Mouse (Mus musculus) Muller cell, postnatal 12 days (primary cell): ENCODE data around the gene Ptpn11.
"Not testable (repeated sequence)": the region's sequence is repeated elsewhere in the genome, so short reads cannot be mapped to it uniquely, and the experiment has no call there.

Source experiments
- DNase-seq: peaks from one replicate; pipeline ENCODE4 v3.0.0-alpha.2; 2015; ENCODE audit errors: inconsistent ontology term

Ptpn11 gene

GRCm38 (mm10) chr5:121215380-121216125 lies 24.4 kb upstream of the Ptpn11 start:
- peak; percentile 62 for DNase-seq

GRCm38 (mm10) chr5:121214707-121215106 lies 23.5 kb upstream of the Ptpn11 start:
- DNase-seq = no peak

DNA sequence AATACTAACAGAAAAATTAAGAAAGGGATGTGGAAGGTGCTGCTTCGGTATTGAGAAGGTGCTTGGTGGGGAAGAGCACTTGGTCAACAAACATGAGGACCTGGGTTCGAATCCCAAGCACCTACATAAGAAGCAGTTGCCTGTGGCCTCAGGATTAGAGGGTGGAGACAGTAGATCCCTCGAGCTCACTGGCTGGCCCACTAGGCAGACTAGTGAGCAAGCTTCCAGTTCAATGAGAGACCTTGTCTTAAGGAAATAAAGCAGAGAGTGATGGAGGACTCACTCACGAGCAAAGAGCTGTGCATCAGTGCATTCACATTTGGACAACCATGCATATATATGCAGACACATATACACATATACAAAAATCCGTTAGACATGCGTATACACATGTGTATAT lies 20.9 kb upstream of the Ptpn11 start:
- no peak for DNase-seq

- no peak for DNase-seq
Measured at GRCm38 (mm10) chr5:121210601-121210924, 19.4 kb upstream of the Ptpn11 start.

DNA sequence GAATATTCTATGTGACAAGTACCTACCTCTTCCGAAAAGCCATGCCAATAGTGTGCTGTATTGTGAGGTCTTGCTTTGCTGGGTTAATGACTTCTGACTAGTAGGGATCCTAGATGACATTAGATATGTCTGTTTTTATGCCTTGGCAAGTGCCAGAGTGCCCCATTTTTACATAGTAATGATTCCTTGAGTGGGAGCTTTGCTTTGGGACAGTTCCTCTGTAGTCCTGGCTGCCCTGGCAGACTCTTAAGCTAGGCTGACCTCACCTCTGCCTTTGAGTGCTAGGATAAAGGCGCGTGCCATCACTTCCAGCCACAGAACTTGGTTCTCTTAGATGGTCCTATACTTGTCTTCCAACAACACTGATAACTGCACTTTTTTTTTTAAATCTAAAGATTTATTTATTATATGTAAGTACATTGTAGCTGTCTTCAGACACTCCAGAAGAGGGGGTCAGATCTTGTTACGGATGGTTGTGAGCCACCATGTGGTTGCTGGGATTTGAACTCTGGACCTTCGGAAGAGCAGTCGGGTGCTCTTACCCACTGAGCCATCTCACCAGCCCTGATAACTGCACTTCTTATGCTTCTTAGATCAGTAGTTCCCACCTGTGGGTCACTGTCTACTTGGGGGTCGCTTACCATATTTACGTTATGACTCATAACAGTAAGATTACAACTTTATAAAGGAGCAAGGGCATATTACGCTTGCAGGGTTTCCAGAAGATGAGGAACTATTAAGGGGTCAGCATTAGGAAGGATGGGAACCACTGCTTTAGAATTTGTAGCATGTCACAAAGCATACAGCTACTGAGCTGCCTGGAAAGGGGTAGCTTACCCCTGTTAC lies 18.8 kb upstream of the Ptpn11 start:
- DNase-seq = no peak

- DNase-seq = no peak
Measured at GRCm38 (mm10) chr5:121206984-121207383, 15.8 kb upstream of the Ptpn11 start.

DNA sequence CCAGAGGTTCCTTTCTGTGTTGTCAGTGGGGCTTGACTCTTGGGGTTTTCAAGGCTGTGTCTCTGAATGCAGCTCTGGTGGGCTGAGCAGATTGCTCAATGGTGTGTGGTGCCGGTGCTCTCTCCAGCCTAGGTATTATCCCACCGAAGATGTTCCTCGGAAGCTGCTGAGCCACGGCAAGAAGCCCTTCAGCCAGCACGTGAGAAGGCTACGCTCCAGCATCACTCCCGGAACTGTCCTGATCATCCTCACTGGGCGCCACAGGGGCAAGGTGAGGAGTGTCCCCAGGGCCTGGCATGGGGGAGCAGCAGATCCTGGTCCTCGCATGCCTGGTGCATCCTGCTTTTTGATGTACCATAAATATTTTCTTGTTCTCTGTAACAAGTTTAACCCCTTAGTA lies 15.3 kb upstream of the Ptpn11 start:
- no peak for DNase-seq

GRCm38 (mm10) chr5:121205537-121206130 lies 14.4 kb upstream of the Ptpn11 start:
- not testable (repeated sequence) for DNase-seq

- peak; percentile 83 for DNase-seq
Measured at GRCm38 (mm10) chr5:121204132-121205089, 13.2 kb upstream of the Ptpn11 start, which contains the start of gene Rpl6. Gene Rpl6 (plus strand): TSS chr5:121204481.

GRCm38 (mm10) chr5:121202467-121202866 lies 11.3 kb upstream of the Ptpn11 start:
- DNase-seq = no peak

- DNase-seq = no peak
Measured at GRCm38 (mm10) chr5:121201739-121202138, 10.5 kb upstream of the Ptpn11 start.

DNA sequence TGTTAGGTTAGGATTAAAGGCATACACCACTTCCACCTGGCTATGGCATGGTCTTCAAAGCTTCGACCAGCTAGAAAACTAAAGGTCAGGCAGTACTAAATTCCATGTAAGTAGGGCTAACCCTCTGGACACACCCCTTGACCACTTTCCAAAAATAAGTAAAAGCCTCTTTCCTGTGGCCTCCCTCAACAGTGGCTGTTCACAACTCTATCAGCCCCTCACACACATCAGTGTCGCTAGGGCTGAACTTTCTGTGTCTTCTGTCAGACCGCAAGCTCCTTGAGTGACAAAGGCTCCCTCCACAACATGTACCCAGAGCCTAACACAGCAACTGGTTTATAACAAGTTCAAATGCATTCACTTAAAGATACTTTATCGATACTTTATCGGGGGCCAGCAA lies 7.2 kb upstream of the Ptpn11 start:
- DNase-seq = no peak

DNA sequence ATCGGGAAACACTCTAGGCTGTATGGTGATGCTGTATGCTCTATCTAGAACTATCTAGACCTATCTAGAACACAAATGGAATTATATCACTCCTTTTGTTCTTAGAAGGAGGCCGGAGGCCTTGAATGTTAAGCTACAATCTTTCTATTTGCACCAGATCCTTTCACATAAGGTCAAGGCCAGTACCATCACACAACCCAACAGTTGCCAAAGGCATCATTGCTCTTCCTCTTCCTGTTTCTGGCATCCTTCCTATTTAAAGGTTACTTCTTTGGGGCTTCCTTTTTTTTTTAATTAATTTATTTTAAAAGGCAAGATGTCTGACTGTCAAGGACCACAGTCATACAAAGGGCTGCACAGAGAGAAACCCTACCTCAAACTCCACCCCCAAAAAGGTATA lies 6.1 kb upstream of the Ptpn11 start:
- no peak for DNase-seq

GRCm38 (mm10) chr5:121196764-121197163 lies 5.6 kb upstream of the Ptpn11 start:
- no peak for DNase-seq

GRCm38 (mm10) chr5:121194173-121194572 lies 3.0 kb upstream of the Ptpn11 start:
- DNase-seq = no peak

DNA sequence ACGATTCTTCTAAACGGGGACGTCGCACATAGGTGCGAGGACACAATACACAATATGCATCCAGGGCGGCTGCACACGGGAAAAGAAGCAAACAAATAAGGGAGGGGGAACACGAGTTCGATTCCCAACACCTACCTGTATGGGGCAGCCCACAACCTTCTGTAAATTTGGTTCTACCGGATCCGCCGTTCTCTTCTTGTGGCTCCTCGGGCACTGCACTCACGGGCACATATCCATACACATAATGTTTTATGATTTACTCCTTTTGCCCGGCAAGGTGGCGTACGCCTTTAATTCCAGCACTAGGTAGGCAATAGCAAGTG lies 348 bp upstream of the Ptpn11 start:
- no peak for DNase-seq

DNA sequence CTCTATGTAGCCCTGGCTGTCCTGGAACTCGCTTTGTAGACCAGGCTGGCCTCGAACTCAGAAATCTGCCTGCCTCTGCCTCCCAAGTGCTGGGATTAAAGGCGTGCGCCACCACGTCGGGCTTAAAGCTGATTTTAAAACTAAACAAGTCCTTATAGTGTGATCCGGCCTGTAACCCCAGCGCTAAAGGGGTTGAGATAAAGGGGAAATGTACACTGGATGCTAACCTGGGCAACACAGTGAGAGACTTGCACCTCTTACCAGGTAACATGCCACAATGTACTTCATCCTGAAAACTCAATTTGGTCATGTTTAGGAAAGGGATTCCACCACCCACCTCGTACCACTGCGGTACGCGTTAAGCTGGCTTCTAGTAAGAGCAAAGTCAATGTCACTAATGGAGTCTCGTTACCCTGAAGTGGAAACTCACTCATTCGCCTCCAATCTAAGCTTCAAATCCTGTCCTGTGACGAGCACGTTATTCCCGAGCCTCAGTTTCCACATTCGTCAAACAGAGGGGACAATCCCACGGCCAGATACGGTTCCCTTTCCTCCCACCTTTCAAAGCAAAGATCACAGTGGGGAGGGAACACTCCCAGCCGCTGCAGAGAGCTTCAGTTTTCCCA lies 874 bp downstream of the Ptpn11 start:
- no peak for DNase-seq

GRCm38 (mm10) chr5:121189182-121189581 lies 2.0 kb downstream of the Ptpn11 start:
- DNase-seq = no peak

DNA sequence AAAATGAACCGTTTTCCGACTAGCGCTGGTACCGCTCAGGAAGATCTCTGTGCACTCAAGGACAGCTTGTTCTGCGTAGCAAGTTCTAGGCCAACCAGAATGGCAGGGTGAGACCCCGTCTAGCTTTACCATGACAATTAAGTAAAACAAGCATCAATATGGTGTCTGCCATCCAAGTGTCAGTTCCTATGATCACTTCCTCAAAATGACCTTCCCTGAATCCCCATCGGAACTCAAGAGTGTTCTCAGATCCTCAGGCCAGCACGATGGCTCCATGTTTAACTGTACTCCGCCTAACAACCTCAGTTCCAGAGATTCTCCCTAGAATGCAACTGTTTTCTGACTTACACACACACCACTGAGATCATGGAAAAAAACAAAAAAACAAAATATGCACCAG lies 2.9 kb downstream of the Ptpn11 start:
- DNase-seq = no peak

DNA sequence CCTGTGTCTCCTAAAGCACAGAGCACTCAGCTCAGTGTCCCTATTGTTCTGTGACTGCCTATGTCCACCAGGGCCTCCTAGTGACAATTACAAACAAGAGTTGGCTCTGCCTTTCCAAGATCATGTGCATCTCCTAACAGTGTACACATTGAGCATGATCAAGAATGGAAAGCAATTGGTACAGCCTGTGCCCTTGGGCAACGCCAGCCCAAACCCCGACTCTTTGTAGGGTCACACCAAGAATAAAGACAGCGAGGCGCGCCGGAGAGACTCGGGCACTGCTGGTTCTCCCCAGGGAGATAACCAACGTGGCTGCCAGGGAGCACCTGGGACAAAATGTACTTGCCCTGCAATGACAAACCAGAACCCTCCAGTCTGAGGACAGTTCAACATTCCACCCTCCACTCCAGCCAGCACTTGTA lies 3.6 kb downstream of the Ptpn11 start:
- no peak for DNase-seq

DNA sequence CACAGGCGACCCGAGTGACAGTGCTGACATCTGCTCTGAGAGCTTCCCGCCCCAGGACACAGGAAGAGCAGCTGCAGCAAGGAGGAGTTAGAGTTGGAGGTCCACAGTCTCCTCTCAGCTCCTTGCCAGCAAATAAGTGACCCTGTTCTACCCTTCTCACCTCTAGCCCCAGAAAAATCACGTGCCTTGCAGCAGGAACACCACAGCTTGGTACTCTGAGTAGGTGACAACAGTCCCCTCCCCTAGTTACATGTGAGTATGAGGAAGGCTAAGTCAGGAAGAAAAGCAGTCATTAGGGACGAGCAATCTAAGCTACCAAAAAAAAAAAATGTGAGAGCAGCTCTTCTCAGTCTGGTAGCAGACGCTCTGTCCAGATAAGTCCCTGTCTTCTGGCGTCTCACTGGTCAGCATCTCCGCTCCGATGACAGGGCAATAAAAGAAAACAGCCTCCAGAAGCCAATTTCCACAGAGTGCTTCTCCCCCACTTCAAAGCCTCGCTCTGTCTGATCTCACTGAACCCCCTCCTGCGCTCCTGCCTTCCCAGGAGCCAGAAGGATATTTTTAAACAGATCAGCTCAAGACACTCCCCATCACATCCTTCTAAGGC lies 6.1 kb downstream of the Ptpn11 start:
- DNase-seq = no peak
